Mouse (Mus musculus) heart, postnatal 25 days (tissue): ENCODE data around the gene Calhm5. TPM values are rescaled to one million over a fixed set of nuclear protein-coding genes. Genes with fewer than 3 reads are reported as not detected.

Source experiments
- DNase-seq: peaks from one replicate; pipeline ENCODE4 v3.0.0; 2022; ENCODE audit warnings: low spot score
- intact Hi-C: fragments of 180-260 bp; cut with DNase I; formaldehyde crosslinking; loops from one replicate; pipeline ENCODE4 v1.15.1; 2025
- total RNA-seq, 2 experiments: library from RNA; stranded (reverse); gene quantifications; 2 replicates each; pipeline ENCODE4 v1.2.3; 2021

Calhm5 gene
- 1 to 10 TPM in 1 of 2 experiments, under 1 TPM in 1; 0.88 to 1.1 TPM for total RNA-seq

DNA sequence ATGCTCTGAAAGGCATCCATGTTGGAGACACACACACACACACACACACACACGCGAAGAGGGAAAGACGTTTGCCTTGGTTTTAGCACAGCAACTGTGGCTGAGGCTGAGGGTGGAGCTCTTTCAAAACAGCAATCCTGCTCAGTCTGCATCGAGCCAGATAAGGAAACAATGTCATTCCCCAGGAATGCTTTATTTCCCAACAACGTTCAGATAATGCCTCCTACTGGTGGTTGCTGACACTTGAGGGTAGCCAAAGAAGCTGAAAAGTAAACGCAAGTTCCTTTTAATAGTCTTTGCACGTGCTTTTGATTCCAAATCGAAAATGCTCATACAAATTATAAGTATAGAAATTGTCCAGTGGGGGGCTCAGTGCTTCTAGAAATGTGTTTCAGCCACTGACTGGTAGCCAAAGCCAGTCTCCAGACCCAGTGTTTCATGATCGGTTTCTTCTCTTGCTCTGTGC lies at the start of gene Calhm5:
Calhm5 (minus strand) TSS at position 102 of the 466 bp plus-strand sequence.
- intact Hi-C loops: loop anchor here (5.0 kb wide), 3 partner anchors 59 to 231 kb away; partner anchors contain the start of genes Trappc3l and Tspyl1
- DNase-seq: peak; percentile 43

- DNase-seq: no peak
- intact Hi-C loops: no loop called here
Observed at GRCm38 (mm10) chr10:34141693-34142092, 45.4 kb upstream of the Calhm5 start.

- intact Hi-C loops: no loop called here
- DNase-seq: no peak
Observed at GRCm38 (mm10) chr10:34139768-34140167, 43.4 kb upstream of the Calhm5 start.

GRCm38 (mm10) chr10:34138027-34138426 lies 41.7 kb upstream of the Calhm5 start:
- intact Hi-C loops: no loop called here
- DNase-seq: no peak

DNA sequence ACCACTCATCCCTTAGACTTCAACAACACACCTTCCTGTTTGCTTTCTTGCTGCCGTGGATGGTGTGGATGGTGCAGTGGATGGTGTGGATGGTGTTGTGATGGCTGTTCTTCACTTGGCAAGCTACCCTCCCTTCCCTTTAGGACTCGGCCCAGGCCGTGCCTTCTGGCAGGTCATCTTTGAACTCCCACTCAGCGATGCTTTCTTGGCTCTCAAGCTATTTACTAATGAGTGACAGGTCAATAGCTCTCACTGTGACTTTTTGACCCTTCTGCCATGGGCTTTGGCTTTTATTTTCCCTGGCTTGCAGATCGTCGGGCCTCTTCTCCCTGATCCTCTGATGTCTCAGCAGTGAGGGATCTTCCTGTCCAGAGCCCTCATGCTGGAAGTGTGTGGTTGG lies 40.1 kb upstream of the Calhm5 start:
- intact Hi-C loops: no loop called here
- no peak for DNase-seq

DNA sequence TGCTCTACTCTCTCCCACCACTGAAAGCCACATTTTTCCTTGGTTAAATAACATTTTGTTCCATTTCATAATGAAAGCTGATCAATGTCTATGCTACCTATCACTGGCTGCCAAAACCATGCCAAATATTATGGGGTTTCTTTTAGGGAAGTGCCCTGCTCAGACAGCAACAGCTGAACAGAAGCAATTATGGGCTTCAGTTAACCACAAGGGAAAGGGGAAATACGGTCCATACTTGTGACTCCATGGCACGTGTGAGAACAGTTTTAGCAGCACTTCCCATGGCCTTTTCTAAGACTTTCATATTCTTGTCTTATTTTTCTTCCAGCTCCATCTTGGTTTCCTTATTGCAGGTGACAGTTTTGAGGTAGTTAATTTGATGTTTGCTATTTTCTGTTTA lies 35.0 kb upstream of the Calhm5 start:
- intact Hi-C loops: no loop called here
- no peak for DNase-seq

- intact Hi-C loops: no loop called here
Observed at GRCm38 (mm10) chr10:34128391-34128790, 32.1 kb upstream of the Calhm5 start.

DNA sequence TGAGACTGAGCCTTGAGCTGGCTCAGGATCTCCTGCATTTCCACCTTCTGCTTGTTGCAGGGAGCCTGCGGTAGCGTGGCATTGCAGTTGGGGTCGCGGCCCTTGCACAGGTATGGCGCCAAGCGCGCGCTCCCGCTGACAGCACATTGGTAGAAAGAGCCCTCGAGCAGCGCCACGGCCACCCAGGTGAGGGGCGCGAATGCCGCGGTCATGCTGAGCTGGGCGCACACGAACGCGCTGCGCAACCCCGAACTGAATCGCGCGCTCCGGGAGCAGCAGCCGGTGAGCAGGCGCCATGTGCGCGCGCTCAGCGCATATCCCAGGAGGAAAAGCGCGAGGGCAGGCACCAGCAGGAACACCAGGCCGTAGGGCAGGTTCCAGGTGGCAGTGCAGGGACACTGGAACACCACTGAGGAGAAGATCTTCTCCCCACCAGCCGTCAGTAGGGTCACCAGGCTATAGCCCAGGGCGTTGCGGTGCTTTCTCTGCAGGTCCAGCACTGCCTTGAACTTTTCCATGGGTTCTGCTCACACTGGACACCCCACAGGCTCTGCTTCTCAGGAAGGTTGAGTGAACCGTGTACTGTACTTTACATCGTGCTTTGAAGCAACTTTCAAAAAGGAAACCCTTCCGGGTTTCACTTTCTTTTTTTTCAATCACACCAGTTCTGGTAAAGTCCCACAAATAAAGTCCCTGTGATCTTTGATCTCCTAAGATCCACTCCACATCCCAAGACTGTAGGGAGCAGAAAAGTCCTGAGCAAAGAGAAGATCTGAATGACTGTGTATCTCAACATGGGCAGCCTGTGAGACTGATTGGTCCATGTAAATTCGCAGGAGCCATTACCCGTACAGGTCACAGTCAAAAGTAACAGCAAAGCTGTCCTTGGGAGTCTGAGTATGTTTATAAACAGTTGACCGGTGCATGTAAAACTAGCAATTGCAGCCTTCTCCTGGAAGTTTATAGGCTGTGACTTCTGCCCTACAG lies 31.4 kb upstream of the Calhm5 start, which contains the start of gene Calhm6:
Calhm6 (minus strand) TSS at position 593 of the 987 bp plus-strand sequence.
- intact Hi-C loops: no loop called here
- no peak for DNase-seq

More at GRCm38 (mm10) chr10:34128391-34128790, 32.1 kb upstream of the Calhm5 start:
- DNase-seq: peak; percentile 13

- intact Hi-C loops: no loop called here
- DNase-seq: no peak
Observed at GRCm38 (mm10) chr10:34118421-34118820, 22.1 kb upstream of the Calhm5 start.

DNA sequence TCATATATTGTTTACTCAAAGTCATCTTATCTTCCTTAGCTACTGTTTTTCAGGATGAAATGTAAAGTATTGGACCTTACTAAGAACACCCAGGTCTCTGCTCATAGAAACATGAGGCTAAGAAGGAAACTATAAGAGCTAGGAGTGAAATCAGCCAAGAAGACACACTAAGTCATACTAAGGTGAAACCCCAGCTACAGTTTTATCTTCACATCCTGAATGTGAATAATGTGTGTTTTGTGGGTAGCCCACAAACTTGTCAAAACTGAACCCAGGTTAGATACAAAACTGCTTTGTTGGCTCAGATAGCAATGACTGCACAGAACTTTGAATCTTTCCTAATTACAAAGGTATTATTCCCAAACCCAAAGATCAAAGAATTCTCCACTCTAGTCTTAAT lies 21.5 kb upstream of the Calhm5 start:
- intact Hi-C loops: no loop called here
- DNase-seq: no peak

DNA sequence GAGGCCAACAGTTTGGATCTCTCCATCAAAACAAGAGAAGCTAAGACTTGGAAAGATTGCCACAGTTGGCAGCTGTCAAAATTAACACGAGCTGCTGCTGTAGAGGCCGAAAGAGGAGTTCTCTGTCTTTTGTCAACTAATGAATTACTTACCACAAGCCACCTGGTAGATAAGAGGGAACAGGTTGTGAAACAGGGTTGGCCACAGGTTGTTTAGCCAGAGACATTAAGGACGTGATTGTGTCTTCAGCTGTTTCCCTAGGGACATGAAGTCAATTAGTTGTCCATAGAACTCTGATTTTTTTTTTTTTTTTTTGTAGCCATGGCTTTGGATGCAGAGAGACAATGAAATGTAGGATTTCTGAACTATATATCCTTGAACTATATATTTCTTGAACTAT lies 20.8 kb upstream of the Calhm5 start:
- no peak for DNase-seq
- intact Hi-C loops: no loop called here

DNA sequence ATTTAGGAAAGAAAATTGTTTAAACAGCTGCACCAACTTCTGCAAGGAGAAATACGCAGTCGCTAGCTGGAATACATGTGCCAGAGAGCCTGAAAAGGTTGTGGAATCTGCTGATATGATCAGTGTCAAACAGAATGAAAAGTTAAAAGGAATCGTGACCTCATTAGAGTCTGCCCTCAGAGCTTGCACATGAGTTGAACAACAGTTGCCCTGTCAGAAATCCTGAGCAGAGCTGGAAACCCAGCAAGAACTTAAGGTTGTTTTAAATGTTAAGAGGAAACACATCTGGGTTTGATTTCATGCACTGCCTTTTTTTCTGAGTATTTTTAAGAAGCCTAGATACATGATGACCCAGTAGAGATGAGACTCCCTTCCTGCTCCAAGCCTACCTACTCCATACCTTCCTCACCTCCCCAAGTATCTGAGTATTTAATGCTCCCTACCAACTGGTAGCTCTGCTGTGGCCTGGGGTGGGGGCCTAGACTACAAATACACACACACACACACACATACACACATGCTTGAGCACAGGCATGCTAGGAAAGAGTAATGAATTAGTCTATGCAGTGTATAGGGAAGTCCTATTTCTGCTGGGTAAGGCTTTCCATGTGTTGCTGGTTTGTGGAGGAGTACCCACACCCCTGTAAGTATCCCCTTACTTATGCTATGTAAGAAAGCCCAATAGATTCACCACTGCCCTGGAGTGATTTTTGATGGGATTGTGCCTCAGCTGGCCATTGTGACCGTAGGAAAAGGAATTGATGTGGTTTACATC lies 15.8 kb upstream of the Calhm5 start:
- intact Hi-C loops: no loop called here
- DNase-seq: no peak

DNA sequence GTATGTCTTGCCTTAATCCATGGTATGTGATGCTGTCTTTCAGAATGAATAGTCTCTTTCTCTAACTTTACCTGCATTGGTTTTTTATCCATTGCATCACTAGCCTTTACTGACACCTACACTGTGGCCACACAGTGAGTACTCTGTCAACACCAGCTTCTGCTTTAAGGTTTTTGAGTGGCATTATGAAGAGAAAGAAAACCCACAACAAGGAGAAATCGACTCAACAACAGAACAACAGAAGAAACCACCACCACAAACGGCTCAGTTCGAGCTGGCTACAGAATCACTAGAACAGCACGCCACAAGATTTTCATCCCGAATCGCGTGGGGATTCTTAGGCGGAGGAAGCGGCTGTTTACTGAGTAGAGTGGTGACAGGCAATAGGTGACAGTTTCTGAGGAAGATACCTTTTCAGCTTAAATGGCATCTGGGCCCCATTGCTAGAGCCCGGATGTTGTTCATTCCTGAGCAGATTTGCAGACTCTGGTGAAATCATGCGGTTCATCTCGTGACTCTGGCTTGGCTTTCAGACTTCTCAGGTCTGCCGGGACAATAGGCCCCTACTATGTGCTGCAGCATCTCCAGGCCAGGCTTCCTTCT lies 14.6 kb upstream of the Calhm5 start:
- DNase-seq: no peak
- intact Hi-C loops: no loop called here

GRCm38 (mm10) chr10:34095964-34096363 lies 355 bp downstream of the Calhm5 start:
- no peak for DNase-seq
- intact Hi-C loops: loop anchor here (5.0 kb wide), 3 partner anchors 59 to 231 kb away; partner anchors contain the start of genes Trappc3l and Tspyl1

- no peak for DNase-seq
- intact Hi-C loops: loop anchor here (5.0 kb wide), 3 partner anchors 58 to 232 kb away; partner anchors contain the start of genes Trappc3l and Tspyl1
Observed at GRCm38 (mm10) chr10:34095147-34095546, 1.2 kb downstream of the Calhm5 start.

DNA sequence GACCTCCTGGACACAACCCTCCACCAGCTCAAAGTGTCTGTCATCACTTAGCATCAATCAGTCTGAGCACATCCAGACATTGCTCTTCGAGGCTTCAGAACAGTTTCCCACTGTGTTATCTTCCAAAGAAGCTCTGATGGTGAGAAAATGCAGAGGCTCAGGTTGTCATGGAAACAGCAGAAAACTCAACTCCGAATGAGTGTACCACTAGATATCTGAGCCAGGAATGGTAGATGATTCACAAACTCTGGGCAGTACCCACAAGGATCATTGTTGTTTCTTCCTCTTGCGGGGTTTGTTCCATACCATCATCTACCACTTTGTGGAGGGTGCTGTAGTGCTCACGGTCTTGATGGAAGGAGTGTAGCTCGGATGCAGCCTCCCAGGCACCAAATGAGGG lies 4.4 kb downstream of the Calhm5 start:
- no peak for DNase-seq
- intact Hi-C loops: loop anchor here (5.0 kb wide), 1 partner anchor 105 kb away; no protein-coding TSS in a partner anchor

GRCm38 (mm10) chr10:34090481-34090880 lies 5.8 kb downstream of the Calhm5 start:
- no peak for DNase-seq
- intact Hi-C loops: loop anchor here (5.0 kb wide), 1 partner anchor 103 kb away; no protein-coding TSS in a partner anchor

DNA sequence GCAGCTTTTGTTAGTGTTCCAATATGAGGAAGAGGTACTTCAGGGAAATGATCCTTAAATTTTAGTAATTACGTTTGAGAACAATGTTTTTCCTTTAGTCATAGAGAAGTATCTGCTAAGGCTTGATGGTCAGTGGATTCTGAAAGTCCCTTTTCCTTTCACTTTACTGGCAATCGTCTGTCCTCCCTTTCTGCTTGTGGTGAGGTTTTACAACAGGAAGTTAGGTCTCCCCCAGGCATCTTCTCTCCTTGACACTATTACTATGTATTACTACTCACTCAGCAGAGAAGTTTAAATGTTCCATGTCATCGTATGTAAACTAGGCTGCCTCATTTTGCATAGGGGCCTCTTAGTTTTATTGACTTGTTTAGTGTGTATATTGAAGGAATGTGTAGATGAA lies 6.8 kb downstream of the Calhm5 start:
- DNase-seq: no peak
- intact Hi-C loops: no loop called here

DNA sequence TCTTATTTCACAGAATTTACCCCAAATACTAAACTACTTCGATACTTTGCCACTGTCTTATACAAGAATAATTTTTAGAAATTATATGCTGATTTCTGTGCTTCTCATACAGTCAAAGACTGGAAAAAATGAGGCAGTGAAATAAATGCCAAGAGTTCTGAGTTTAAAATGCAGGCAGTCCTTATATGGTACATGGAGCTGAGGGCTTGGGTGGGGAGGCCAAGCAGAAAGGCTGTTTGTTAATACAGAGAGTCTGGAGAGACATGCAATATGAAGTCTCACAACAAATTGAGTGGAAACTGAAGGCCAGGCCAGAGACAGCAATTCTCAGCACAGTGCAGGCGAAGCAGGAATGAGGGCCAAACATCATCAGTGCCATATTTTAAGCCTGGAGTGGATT lies 7.8 kb downstream of the Calhm5 start:
- intact Hi-C loops: no loop called here
- no peak for DNase-seq

DNA sequence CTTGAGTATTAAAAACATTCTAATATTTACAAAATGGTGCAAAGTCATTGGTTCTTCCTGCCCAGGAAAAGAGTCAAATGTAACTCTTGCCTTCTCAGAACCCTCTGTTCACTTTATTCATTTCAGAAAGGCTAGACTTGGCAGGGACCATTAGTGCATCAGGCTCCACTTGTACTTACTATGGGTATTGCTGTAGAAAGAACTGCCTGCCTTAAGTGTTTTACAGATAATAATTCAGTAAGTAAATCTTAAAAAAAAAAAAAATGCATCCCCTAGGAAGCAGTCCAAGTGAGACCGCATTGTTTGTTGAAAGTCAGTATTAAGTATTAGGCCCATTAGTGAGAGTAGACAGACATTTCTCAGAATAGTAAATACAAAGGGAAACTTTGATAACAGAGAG lies 9.8 kb downstream of the Calhm5 start:
- intact Hi-C loops: no loop called here
- no peak for DNase-seq
